Mouse (Mus musculus): ENCODE measurements at regions not wholly inside any gene's neighbourhood (a gene's known extent, or its start where the extent isn't known, plus 50 kb on each side); places are given as distances from the start of the nearest gene placed in this dataset.
A peak's percentile ranks its signal among the peaks of the same experiment; 100 is the strongest.

GRCm38 (mm10) chr8:55754189-55754588 is 152.6 kb downstream of the Adam29 start:
- peak; percentile 22 to 41 for DNase-seq

DNA sequence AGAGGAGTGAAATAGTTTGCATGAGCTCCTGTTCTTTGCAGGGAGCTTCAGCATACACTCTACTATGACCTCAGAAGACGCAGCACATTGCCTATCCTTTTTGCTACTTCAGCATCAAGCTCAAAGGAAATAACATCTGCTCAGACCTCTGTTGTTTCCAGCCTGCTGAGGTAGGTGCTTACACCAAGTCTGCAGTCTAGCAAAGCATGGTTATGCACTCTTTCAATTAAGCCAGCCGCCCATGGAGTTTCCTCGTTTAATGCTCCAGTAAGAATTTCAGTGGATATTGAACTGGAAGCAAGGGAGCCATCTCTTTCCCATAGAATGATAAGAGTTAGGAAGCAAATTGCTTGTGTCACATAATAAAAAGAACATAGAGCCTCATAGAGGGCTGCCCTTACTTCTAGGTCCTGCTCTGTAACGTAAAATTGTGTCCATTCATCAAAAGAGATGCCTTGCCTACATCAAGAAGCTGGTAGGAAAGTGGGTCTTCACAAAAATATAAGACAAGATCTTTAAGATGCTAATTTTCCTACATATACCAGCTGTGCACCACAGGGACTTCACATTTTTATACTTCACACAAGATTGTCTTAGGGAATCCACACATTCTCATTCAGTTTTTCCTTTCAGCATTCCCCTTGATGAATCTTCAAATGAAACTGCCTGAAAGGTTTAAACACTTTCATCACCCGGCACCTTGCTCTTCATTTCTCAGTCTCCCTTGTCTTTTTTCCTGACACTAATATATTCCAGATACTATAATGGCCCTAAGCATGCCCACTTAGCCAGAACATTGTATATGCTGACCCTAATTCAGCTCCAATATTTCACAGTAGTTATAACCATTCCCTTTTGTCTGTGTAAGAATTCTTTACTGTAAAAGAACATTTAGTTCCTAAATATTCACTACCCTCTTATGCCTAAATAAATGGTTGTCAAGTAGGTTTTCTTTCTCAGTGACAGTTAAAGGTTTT is 182.2 kb downstream of the Adam29 start:
- no peak for DNase-seq

GRCm38 (mm10) chr8:55691791-55692190 is 215.0 kb downstream of the Adam29 start:
- no peak for DNase-seq

DNA sequence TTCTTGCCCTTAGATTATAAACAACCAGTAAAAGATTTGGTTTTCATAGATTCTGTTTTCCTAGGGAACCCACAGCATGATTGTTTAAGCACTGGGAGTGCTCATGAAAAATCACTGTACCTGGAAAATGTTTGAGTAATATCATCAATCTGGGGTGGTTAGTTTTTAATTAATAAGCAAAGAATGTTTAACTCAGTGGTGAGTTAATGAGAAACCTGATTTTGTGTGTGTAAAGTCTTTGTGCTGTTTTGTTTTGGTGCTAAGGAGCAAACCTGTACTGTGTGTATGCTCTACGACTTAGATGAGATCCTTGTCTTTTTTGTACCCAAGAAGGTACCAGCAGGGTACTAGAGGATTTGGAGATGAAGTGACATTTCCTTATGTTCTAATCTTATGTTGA is 226.3 kb downstream of the Adam29 start:
- DNase-seq: no peak

GRCm38 (mm10) chr8:55638716-55639115 is 268.0 kb downstream of the Adam29 start:
- DNase-seq: no peak

DNA sequence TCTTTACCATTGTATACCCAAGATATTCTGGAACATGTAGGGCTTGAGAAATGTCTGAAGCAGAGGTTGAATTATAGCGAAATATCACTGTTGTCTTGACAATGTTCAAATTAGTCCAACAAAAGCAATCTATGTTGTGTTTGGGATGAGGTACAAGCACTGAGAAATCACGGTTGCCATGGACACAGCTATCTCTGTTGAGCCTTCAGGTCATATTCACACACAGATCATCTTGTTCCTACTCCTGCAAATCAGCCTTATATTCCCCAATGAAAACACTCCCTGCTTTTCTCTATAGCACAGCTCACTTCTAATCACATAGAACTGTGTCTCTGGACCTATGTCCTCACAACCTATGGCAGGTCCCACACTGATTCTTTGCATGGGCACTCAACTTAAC is 284.3 kb downstream of the Adam29 start:
- DNase-seq: no peak

Measured in kidney, postnatal 4 days (tissue).